Mouse (Mus musculus): ENCODE measurements at regions not wholly inside any gene's neighbourhood (a gene's known extent, or its start where the extent isn't known, plus 50 kb on each side); places are given as distances from the start of the nearest gene placed in this dataset.
A peak's percentile ranks its signal among the peaks of the same experiment; 100 is the strongest.

DNA sequence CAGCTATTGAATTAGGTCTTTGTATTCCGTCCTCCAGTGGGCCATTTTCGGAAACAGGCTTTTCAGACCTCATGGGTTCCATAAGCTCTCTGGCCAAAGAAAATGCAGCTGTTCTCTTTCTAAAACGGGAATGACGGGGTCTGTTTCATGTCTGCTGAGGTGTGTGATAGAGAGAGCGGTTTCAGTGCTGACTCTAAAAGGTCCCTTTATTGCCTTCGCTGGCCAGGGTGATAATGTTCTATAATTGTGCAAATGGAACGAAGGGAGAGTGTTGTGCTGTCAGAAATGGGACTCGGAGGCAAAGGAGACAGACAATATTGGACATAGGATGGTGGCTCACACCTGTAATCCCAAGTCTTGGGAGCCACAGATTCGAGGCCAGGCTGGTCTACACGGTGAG is 53.5 kb upstream of the Osbpl8 start:
- no peak for DNase-seq (ENCODE audit: extremely low spot score, low read depth, low spot score)

DNA sequence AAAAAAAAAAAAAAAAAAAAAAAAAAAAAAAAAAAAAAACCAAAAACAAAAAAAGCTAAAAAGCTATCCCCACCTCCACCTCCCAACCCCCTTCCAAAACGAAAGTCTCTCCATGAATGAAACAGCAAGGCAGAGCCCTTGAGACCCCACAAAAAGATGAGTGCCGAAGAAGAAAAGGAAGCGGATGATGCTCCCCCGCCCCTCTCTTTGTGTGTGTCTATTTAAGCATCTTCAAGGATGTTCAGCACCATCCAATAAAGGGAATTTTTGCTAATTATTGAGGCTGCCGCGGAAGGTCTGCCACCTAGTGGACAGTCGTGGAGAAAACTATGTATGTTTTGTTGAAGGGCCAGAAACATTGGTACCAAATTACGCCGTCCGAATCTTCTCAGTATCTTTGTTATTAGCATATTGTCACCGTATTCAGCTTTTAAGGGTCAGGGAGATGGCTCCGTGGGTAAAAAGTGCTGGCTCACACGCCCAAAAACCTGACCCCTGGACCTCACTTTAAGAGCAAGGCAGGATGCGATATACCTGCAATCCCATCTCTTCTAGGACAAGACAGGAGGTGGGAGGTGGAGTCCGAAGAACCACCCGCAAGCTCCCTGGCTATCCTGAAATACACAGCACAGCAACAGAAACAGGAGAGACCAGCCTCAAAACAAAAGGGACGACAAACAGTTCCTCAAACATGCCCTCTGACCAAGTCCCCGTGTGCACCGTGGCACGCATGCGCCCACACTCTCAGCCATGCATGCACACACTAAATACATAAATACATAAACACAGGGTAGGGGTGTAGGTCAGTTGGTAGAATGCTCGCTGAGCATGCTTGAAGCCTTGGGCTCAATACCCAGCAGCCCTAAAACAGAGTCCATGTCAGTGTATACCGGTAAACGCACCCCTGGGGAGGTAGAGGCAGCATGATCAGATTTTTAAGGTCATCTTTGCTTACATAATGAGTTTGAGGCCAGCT is 55.6 kb upstream of the Osbpl8 start:
- DNase-seq (ENCODE audit: extremely low spot score, low read depth, low spot score) = no peak

DNA sequence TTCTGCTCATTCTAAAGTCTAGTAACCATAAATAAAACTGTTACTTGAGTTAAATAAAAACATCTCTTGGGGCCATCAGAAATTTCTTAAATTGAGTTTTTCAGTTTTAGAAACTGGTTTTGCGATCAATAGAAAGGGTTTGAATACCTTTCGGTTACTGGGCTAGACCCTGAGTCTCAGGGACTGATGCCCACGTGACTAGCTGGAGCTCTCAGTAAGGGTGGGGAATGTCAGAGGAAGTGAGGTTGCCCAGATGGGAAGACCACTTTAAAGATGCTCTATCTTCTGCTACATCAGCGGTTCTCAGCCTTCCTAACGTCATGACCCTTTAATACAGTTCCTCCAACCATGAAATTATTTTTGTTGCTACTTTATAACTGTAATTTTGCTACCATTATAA is 56.7 kb upstream of the Osbpl8 start:
- no peak for DNase-seq (ENCODE audit: extremely low spot score, low read depth, low spot score)

DNA sequence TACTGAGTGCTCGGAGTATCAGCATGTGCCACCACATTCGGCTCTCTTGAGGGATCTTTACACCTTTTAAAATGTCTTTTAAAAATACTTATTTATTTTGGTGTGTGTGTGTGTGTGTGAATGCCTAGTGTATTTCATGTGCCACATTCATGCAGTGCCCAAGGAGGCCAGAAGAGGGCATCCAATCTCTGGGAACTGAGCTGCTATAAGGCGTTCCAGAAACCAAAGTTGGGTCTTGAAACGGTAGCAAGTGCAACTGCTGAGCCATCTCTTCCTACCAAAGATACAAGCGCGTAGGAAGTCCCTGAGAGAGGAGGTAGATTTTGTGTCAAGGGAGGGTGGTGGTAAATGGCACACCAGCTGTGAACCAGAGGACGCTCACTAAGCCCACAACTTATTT is 57.2 kb upstream of the Osbpl8 start:
- DNase-seq (ENCODE audit: extremely low spot score, low read depth, low spot score) = no peak

DNA sequence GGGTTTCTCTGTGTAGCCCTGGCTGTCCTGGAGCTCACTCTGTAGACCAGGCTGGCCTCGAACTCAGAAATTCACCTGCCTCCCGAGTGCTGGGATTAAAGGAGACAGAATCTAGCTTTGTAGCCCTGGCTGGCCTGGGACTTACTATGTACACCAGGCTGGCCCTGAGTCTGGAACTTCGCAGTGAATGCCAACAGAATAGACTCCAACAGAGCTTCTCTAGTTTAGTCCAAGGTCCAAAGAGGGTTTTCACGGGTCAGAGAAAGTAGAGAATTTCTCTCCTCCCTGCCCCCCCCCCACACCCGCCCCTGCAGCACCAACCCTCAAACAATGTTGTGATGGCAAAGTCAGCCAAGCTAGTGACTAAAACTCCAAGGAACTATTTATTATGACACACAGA is 58.1 kb upstream of the Osbpl8 start:
- no peak for DNase-seq (ENCODE audit: extremely low spot score, low read depth, low spot score)

DNA sequence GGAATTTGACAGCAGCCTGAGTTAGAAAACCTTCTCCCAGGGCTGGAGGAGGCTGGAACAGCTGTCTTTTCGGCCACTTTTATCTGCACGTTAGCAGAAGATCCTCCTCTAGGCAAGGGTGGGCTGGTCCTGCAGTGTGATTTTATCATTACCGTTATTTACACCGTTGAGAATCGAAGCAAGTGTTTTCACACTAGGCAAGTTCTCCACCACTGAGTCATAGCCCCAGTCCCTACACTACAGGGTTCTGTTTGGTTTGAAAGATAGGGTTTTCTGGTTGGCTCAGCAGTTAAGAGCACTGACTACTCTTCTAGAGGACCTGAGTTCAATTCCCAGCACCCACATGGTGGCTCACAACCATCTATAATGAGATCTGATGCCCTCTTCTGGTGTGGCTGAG is 58.9 kb upstream of the Osbpl8 start:
- DNase-seq (ENCODE audit: extremely low spot score, low read depth, low spot score) = no peak

DNA sequence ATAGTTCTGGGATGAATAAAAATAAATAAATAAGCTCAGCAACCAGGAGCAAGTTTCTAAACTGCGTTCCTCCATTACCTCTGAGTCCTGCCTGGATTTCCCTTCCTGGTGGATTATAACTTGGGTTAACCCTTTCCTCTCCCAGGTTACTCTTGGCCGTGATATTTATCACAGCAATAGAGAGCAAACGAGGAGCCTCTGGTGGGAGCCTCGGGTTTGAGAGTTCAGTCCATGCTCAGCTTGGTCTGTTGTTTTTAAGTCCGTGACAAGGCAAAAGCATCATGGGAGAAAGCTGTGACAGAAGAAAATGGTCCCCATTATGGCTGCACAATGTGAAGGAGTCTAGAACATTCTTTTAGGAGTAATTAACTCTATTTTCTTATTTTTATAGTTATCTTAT is 61.0 kb upstream of the Osbpl8 start:
- DNase-seq (ENCODE audit: extremely low spot score, low read depth, low spot score) = no peak

DNA sequence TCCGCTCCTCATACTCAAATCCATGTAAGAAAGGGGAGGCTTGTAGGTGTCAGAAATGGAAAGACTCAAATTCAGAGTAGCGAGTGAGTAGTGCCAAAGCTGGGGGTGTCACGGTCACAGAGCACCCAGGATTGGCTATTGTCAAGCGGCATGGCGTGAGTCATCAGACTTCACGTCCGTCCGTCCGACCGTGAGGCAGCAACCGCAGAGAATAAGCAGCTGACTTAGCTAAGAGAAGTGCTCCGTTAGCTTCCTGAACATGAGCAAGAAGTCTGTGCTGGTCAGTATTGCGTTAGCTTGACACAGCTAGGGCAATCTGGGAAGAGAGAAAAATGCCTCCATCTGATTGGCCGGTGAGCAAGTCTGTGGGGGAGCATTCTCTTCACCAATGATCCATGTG is 61.5 kb upstream of the Osbpl8 start:
- DNase-seq (ENCODE audit: extremely low spot score, low read depth, low spot score) = no peak

DNA sequence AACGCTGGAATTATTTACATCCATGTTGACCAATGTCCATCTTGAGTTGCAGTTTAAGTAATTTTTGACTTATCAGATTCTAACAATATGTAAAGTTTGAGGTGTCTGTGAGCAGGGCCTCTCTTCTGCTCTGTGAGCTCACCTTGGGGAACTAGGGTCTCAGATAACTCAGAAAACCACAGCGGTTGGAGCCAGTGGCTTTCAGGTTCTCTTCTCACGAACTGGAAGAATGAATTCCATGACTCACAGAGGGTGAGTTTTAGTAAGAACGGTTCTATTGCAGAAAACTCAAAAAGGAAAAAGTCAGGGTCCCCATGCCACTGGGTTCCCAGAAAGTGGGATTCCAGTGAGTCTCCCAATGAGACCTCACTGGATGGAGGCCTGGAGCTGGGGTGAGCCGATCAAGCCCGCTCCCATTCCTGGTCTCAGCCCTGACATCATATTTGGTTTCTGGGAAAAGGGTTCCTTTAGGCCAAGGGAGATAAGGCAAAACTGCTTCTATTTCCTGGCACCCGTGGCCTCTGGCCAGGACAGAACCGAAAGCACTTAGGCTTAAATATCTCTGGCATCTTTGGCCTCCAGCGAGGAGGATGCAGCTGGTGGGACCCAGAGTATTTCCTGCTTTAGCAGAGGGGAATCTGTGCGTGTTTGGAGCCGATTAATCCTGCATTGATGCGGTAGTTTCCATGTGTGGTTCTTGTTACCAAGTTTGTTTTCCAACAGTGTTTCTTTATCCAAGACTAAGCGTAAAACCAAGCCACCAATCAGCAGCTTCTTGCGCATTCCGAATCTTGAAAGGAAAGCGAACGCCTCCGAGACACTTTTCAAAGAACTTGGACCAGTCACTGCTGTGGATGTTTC is 62.4 kb upstream of the Osbpl8 start:
- DNase-seq (ENCODE audit: extremely low spot score, low read depth, low spot score) = no peak

DNA sequence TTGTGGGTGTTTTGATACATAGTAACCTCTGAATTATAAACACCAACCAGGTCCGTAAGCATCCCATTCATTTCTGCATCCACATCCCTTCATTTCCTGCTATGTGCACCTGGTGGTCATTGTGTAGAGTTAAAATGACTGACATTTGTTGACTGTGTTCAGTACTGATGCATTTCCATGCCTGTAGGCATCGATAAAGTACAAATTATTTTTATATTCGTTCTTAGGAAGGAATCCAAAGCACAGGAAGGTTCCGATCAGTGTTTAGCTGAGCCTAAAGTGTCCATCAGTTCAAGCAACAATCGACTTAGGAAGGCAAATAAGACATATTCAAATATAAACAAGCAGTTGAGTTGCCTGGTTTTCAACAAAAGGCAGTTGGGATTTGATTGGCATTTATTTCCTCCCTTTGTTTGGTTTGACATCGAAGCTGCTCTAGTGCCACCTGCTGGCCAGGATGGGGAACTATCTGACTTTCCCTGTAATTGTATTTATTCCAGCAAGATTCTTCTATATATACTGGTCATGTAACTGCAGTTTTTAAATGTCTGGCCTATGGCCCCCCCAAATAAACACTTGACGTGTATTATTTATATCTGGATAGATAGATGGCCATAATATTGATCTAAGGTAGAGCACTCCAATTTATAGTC is 64.6 kb upstream of the Osbpl8 start:
- peak; percentile 81 for DNase-seq (ENCODE audit: extremely low spot score, low read depth, low spot score)

DNA sequence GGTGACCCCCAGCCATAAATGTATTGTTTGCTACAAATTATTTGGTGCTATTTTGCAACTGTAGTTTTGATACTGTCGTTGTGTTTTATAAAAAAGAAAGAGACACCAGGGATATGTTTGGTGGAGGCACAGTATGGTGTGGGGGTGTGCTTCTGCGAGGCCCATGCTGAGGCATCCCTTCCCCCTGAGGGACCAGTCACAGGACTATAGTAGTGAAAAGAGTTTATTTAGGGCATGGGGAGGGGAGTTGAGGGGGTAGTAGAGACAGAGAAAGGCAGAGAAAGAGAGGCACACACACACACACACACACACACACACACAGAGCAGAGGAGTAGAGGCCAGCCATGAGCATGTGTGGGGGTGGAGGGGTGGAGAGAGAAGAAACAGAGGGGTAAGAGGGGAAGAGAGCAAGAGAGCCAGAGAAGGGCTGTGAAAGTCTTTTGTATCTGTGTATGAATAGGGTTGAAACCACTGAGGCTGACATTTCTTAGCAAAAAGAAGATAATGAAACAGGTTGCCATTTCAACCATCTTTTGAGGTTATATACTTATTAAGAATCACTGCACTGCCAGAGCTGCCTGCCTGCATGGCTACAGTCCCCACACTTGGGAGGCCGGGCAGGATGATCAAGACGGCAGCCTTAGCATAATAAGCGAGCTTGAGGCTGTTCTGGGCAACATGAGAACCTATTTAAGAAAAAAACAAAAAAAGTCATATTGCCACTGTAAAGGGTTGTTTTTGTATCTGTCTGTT is 65.3 kb upstream of the Osbpl8 start:
- no peak for DNase-seq (ENCODE audit: extremely low spot score, low read depth, low spot score)

DNA sequence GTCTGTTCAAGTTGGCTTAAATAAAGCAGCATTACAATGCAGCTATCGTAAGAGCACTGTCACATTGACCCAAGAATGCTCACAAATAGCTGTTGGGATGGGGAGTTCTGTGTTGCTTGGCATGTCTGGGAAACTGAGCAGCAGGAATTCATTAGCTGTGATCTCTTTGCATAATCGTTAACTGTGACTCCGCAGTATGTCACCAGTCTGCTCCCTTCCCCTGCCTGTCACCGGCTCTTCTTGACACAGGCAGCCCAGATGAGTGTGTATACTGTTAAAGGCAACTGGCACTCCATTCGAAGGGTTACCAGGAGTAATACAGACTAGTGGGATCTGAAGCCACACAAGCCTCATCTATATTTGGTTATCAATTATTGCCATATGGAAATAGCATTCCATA is 67.3 kb upstream of the Osbpl8 start:
- no peak for DNase-seq (ENCODE audit: extremely low spot score, low read depth, low spot score)

DNA sequence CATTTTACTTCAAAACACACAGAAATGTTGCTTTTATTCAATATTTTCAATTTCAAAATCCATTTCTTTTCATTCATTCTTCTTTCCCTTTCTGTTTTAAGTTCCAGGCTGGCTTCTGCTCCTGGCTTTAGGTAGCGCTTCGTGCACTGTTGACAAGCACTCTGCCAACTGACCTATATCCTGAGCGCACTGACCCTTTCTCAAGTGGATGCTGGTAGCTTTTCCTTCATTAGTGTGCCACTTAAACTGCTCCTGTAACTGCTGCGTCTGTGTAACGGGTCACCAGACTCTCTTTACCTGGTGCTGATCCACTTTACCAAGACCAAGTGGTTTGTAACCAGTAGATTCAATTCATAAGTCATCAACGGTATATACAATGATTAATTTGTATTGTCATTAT is 67.7 kb upstream of the Osbpl8 start:
- DNase-seq (ENCODE audit: extremely low spot score, low read depth, low spot score) = no peak

DNA sequence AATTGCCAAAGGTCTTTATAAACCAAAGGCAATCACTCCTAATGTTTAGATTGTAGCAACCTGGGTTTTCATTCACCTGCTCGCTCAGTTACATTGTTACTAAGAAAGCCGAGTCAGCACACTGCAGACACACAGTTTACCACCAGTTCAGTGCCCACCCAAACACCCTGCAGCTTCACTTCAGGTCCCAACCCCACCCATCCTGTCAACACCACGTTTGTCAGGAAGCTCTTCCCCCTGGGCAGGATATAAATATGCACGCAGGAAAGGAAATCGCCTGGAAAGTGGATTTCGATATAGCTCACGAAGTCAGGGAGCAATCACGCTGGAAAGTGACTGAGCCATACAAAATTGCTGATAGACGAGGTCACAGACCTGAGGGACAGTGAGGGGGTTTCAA is 70.1 kb upstream of the Osbpl8 start:
- no peak for DNase-seq (ENCODE audit: extremely low spot score, low read depth, low spot score)

DNA sequence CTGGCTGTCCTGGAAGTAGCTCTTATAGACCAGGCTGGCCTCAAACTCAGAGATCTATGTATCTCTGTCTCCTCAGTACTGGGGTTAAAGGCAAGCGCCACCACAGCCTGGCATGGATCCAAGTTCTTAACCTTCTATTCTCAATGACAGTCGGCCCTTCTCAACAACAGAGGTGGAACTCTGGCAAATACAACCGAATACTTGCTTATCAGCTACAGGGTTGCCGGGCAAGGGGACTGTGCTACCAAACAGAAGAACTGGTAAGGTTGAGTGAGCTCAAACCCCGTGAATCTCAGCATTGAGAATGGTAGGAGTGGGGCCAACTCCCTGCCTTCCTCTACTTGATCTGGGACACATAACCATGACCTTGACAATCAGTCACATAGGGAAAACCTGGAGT is 75.2 kb upstream of the Osbpl8 start:
- no peak for DNase-seq (ENCODE audit: extremely low spot score, low read depth, low spot score)

DNA sequence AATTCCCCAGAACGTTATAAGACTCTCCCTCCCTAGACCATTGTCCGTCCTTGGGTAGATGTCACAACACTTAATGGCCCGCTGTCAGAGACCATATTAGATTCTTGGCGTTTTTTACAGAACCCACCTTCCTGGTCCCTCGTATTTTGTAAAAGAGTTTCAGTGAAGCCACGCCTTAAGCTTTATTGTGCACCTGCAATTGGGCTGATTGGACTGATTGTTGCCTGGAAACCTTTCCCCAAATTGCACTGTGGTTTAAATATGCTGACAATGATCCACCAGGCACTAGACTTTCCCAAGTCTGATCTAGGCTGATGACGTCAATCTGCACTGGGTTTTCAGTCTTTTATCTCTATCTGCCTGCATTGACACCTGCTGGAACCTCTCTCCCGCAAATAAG is 75.6 kb upstream of the Zdhhc17 start:
- no peak for DNase-seq (ENCODE audit: extremely low spot score, low read depth, low spot score)

DNA sequence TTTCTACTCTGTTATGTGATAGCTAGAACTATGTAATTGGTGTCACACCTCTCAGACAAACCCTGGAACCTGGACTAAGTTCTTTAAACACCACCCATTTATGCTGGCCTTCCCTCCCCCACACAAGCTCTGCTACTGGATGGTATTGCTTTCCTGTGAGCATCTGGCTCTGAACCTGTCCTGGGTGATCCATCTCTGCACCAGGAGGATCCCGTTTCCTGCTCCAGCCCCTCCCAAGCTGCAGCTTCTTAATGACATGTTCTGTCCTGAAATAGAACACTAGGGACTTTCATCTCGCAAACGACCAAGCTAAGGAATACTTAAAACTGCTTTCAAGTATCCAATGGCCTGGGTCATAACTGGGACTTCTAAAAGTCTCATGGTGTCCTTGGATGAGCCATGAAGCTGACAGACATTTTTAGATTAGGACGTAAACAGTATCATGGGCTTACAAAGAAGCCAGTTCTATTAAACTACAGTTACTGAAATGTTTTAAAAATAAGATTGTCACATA is 74.4 kb upstream of the Zdhhc17 start:
- no peak for DNase-seq (ENCODE audit: extremely low spot score, low read depth, low spot score)

DNA sequence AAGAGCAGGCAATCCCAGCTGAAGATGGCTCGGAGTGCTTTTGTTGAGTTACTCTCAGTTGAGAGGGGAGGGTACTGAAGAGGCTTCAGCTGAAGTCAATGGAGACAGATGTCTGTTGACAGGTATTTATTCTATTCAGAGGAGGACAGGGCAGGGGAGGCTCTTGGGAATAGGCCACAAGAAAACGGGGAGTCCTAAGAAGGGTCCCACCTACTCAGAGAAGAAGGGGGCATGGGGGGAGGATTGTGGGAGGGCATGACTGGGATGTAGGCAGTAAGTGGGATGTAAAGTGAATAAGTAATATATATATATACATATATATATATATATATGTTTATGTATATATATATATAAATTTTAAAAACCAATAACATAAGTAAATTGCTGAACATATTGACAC is 73.9 kb upstream of the Zdhhc17 start:
- no peak for DNase-seq (ENCODE audit: extremely low spot score, low read depth, low spot score)

DNA sequence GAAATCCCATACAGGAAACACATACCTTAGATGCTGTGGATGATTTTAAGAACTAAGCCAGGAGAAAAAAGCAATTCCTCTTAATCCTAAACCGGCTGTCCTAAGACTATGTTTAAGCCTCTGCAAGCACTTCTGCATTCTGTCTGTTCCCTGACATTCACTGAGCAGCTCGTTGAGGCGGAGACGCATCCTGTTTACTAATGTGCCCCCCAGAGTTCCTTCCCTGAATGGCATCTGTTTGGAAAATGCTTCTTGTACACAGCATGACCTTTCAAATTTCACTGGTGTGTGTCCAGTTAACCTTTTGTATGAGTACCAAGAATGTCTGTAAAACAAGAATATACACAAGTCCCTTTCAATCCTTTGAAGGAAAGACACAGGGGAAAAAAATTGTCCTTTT is 73.4 kb upstream of the Zdhhc17 start:
- no peak for DNase-seq (ENCODE audit: extremely low spot score, low read depth, low spot score)

DNA sequence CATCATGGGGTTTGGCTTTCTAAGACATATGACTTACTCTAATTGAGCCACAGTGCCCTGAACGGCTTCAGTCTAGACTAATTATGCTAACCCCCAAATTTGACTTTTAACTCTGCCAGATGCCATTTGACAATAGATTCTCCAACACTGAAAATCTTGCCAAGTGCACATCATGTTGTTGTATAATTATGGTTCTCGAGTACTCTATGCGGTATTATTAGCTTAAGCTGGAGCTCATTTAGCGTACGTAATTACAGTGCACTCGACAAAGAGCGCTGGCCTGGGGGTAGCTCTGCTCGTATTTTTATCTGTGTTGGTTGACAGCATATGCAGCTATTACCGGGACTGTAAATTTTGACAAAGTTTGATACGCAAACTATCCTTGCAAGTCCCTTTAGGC is 70.4 kb upstream of the Zdhhc17 start:
- no peak for DNase-seq (ENCODE audit: extremely low spot score, low read depth, low spot score)

DNA sequence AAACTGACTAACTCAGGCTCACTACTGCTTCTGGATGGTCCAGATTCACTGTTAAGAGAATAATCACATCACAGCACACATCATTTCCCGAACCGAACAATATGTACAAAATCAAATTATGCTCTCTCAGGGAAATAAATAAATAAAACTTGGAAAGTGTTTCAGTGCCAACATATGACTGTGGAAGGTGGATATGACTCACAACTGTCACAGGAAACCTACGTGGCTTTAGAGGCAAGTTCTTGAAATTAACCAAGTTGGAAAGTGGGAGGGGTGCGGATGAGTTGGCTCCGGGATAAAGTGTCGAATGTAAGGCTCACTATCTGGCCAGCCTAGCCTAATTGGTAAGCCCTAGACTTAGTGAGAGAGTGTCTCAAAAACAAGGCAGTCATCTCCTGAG is 69.1 kb upstream of the Zdhhc17 start:
- no peak for DNase-seq (ENCODE audit: extremely low spot score, low read depth, low spot score)
